Mouse (Mus musculus): ENCODE results near the gene Rnf217. TPM values are rescaled to one million over a fixed set of nuclear protein-coding genes. Genes with fewer than 3 reads are reported as not detected.

Rnf217 gene
- polyA plus RNA-seq, 1 experiment = 0.42 TPM

DNA sequence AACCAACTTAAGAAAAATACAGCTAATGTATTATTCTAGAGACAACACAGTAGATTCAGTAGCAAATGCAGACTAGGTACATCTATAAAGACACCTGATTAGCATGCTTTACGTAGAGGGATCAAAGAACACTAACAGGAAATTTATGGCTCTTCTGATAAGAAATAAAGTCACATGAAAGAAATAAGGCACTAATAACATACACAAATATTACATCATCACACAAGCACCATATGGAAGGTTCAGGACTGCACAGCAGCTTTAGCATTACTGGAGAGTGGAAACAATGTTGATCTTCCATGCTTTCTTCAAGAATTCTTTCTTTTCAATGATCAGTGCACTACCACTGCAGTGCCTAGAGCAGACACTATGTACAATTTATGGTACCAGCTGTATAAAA lies 114.7 kb downstream of the Rnf217 start:
- Histone ChIP-seq H3K4me1 (replicated peaks; ENCODE audit: control insufficient read depth, insufficient read depth, low read length) (no peaks in the 10 kb centered on the region), H3K36me3 (ENCODE audit: control insufficient read depth, insufficient read depth, low read length) (no peaks in the 10 kb centered on the region), H3K4me3 (ENCODE audit: control insufficient read depth, insufficient read depth, low read length) (no peak overlapping the region), H3K27me3 (ENCODE audit: control insufficient read depth, insufficient read depth, low read length) (no peaks in the 10 kb centered on the region), H3K27ac (ENCODE audit: control insufficient read depth, insufficient read depth, low read length) (no peak overlapping the region)
- no peak for DNase-seq
- 91% methylated on average over 1 of the region's 1 CpGs for WGBS
- TF ChIP-seq POLR2A (IDR thresholded peaks at IDR 0.05; ENCODE audit: control insufficient read depth, extremely low read depth, insufficient read depth, low read length, poor library complexity) (no peak), CTCF (IDR thresholded peaks at IDR 0.05; ENCODE audit: borderline replicate concordance, control insufficient read depth, extremely low read depth, insufficient read depth, low read length, poor library complexity) (no peak)

DNA sequence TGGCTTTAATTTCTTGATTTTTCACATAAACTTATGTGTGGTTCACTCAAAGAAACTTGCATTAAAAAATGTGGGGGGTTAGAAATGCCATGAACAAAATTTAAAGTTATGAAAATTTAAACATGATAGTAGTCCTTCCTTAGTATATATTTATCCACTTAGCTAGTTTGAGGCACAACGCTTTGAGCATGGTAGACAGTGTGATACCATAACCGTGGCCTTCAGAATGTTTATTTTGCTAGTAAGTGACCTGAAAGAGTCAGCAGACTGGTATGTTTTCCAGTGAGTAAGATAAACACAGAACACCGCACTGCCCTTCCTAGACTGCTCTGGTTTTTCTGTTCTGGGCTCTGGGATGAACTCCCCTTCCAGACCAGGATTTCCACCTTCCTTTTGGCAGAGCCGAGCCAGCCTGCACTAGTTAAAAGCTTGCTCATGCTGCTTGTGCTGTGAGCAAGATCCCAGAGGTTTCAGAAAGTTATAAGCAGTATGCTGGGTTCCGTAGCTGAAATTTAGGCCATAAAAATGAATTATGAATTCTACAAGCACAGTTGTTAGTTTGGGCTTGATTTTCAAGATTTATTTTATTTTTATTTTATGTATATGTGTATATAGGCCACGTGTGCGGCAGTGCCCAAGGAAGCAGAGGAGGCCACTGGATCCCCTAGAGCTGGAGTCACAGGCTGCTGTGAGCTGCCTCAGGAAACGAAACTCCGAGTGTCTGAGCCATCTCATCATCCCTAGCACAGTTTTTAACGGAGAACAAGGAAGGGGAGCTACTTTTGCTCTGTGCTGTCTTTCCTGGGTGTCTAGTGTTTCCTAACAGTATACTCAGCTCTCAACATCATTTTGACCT lies 141.7 kb downstream of the Rnf217 start:
- Histone ChIP-seq H3K27me3 (ENCODE audit: control insufficient read depth, insufficient read depth, low read length) (no peaks in the 10 kb centered on the region), H3K4me1 (replicated peaks; ENCODE audit: control insufficient read depth, insufficient read depth, low read length) (no peaks in the 10 kb centered on the region), H3K27ac (ENCODE audit: control insufficient read depth, insufficient read depth, low read length) (no peak overlapping the region), H3K4me3 (ENCODE audit: control insufficient read depth, insufficient read depth, low read length) (no peak overlapping the region), H3K36me3 (ENCODE audit: control insufficient read depth, insufficient read depth, low read length) (no peaks in the 10 kb centered on the region)
- 78% methylated on average over 10 of the region's 10 CpGs for WGBS
- TF ChIP-seq CTCF (IDR thresholded peaks at IDR 0.05; ENCODE audit: borderline replicate concordance, control insufficient read depth, extremely low read depth, insufficient read depth, low read length, poor library complexity) (no peak), POLR2A (IDR thresholded peaks at IDR 0.05; ENCODE audit: control insufficient read depth, extremely low read depth, insufficient read depth, low read length, poor library complexity) (no peak)
- DNase-seq = no peak

DNA sequence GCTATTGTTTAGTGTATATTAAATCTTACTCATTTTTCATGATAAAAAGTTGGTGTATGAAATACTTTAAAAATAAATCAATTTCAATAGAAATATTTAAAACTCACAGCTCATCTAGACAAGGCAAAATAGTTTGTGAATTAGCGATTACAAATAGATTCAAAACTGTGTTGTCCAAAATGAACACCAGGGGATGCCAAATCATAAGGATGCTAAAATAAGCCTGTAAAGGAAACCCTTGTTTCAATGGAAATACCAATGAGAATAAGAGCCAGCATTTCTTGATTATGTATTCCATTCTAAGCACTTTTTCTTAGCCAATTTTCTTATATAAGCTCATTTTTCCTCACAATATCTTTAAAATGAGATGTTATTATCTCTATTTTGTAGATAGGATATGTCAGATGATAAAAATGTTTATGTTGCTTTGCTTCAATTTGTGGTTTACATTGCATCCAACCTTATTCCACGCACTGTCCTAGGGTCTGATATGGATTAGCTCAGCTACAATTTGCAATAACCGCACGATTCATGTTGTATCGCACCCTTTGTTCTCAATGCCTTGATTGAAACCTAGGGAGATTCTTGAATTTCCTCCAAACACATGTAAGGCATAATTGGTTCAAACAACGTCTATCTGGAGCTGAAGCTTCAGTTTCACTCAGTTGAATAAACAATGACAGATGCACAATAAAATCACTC lies 143.0 kb downstream of the Rnf217 start:
- Histone ChIP-seq H3K27ac (ENCODE audit: control insufficient read depth, insufficient read depth, low read length) (no peak overlapping the region), H3K27me3 (ENCODE audit: control insufficient read depth, insufficient read depth, low read length) (no peaks in the 10 kb centered on the region), H3K36me3 (ENCODE audit: control insufficient read depth, insufficient read depth, low read length) (no peaks in the 10 kb centered on the region), H3K4me3 (ENCODE audit: control insufficient read depth, insufficient read depth, low read length) (no peak overlapping the region), H3K4me1 (replicated peaks; ENCODE audit: control insufficient read depth, insufficient read depth, low read length) (no peaks in the 10 kb centered on the region)
- no peak for DNase-seq
- WGBS = 80% methylated on average over 6 of the region's 6 CpGs
- TF ChIP-seq CTCF (IDR thresholded peaks at IDR 0.05; ENCODE audit: borderline replicate concordance, control insufficient read depth, extremely low read depth, insufficient read depth, low read length, poor library complexity) (no peak), POLR2A (IDR thresholded peaks at IDR 0.05; ENCODE audit: control insufficient read depth, extremely low read depth, insufficient read depth, low read length, poor library complexity) (no peak)

DNA sequence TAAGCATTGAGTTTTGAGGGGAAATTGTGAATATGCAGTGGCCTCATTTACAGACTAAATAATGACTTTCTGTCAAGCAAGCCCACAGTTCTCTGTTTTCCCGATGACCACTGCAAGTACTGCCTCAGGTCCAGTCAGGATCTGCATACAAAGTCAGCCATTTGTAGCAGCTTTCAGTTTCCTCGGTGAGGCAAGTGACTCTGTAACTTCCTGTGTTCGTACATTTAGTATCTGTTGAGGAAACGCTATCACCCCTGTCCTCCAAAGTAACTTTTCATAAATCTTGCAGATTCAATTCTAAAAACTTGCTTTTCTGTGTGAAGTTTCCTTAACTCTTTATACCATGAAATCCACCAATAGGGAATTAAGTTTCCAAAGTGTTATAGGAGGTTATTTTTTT lies 143.6 kb downstream of the Rnf217 start:
- 14% methylated on average over 4 of the region's 4 CpGs for WGBS
- DNase-seq = no peak
- no peak for TF ChIP-seq CTCF (IDR thresholded peaks at IDR 0.05; ENCODE audit: borderline replicate concordance, control insufficient read depth, extremely low read depth, insufficient read depth, low read length, poor library complexity)
- no peak for TF ChIP-seq POLR2A (IDR thresholded peaks at IDR 0.05; ENCODE audit: control insufficient read depth, extremely low read depth, insufficient read depth, low read length, poor library complexity)
- H3K36me3 ChIP-seq (ENCODE audit: control insufficient read depth, insufficient read depth, low read length) = no peaks in the 10 kb centered on the region
- no peaks in the 10 kb centered on the region for H3K4me1 ChIP-seq (replicated peaks; ENCODE audit: control insufficient read depth, insufficient read depth, low read length)
- no peaks in the 10 kb centered on the region for H3K27me3 ChIP-seq (ENCODE audit: control insufficient read depth, insufficient read depth, low read length)
- no peak overlapping the region for H3K4me3 ChIP-seq (ENCODE audit: control insufficient read depth, insufficient read depth, low read length)
- H3K27ac ChIP-seq (ENCODE audit: control insufficient read depth, insufficient read depth, low read length) = no peak overlapping the region

DNA sequence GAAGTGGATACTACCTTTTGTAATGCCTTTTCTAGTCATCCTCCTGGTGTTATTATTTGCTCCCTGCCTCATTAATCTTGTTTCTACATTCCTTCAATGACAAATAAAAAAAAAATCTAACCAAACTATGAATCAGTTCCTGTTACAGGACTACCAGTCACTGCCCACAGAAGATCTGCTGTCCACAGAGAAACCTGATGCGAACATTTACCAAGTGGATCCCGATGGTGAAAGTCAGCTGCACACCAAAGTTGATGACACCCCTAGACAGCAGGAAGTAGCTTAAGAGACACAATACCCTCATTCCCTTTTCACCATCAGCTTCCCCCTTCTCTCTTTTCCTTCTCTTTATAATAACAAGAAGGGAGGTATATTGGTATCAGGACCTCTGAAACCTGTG lies 145.9 kb downstream of the Rnf217 start:
- Histone ChIP-seq H3K27me3 (ENCODE audit: control insufficient read depth, insufficient read depth, low read length) (no peaks in the 10 kb centered on the region), H3K27ac (ENCODE audit: control insufficient read depth, insufficient read depth, low read length) (no peak overlapping the region), H3K4me1 (replicated peaks; ENCODE audit: control insufficient read depth, insufficient read depth, low read length) (no peaks in the 10 kb centered on the region), H3K36me3 (ENCODE audit: control insufficient read depth, insufficient read depth, low read length) (no peaks in the 10 kb centered on the region), H3K4me3 (ENCODE audit: control insufficient read depth, insufficient read depth, low read length) (no peak overlapping the region)
- no peak for DNase-seq
- TF ChIP-seq CTCF (IDR thresholded peaks at IDR 0.05; ENCODE audit: borderline replicate concordance, control insufficient read depth, extremely low read depth, insufficient read depth, low read length, poor library complexity) (no peak), POLR2A (IDR thresholded peaks at IDR 0.05; ENCODE audit: control insufficient read depth, extremely low read depth, insufficient read depth, low read length, poor library complexity) (no peak)
- WGBS = 91% methylated on average over 2 of the region's 2 CpGs

DNA sequence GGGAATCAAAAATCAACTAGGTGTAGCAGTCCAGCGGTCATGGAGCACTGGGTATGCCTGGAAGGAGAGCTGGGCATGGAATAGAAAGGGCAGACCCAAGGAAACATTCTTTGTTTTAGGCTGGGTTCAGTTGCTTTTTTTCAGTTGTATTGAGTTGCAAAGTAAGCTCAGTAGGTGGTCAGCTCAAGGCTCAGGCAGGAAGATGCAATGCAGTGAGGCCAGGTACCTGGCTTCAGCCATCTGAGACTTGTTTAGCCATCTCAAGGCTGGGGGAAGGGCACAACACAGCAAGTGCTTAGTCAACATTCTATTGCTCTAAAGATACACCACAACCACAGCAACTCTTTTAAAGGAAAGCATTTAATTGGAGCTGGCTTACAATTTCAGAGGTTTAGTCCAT lies 152.2 kb downstream of the Rnf217 start:
- Histone ChIP-seq H3K27ac (ENCODE audit: control insufficient read depth, insufficient read depth, low read length) (no peak overlapping the region), H3K4me1 (replicated peaks; ENCODE audit: control insufficient read depth, insufficient read depth, low read length) (no peaks in the 10 kb centered on the region), H3K4me3 (ENCODE audit: control insufficient read depth, insufficient read depth, low read length) (no peak overlapping the region), H3K36me3 (ENCODE audit: control insufficient read depth, insufficient read depth, low read length) (no peaks in the 10 kb centered on the region), H3K27me3 (ENCODE audit: control insufficient read depth, insufficient read depth, low read length) (no peaks in the 10 kb centered on the region)
- no peak for DNase-seq
- 82% methylated on average over 1 of the region's 1 CpGs for WGBS
- TF ChIP-seq POLR2A (IDR thresholded peaks at IDR 0.05; ENCODE audit: control insufficient read depth, extremely low read depth, insufficient read depth, low read length, poor library complexity) (no peak), CTCF (IDR thresholded peaks at IDR 0.05; ENCODE audit: borderline replicate concordance, control insufficient read depth, extremely low read depth, insufficient read depth, low read length, poor library complexity) (no peak)
